Mouse (Mus musculus) kidney, adult 8-10 months (tissue): ENCODE measurements around the gene Cyp2c39.
"Not testable (repeated sequence)": the region's sequence is repeated elsewhere in the genome, so short reads cannot be mapped to it uniquely, and the experiment has no call there.

Experiments used
- DNase-seq, 2 experiments: peaks; one replicate each; pipeline ENCODE4 v3.0.0; 2022

Gene Cyp2c39

DNA sequence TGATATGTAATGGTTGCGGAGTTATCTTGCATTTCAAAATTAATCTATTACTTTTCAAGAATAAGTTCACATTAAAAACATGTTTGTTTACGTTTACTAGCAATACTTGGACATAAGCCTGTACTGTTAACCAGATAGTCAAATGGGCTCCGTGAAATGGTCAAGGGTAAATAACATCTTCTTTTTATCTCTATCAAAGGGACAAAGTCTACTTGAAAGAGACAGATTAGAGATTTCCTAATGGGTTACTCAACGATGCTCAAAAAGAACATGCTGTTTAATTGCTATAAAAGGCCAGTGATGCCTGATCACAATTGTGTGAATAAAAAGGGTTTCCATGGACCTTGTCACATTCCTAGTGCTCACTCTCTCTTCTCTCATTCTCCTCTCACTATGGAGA is at the start of gene Cyp2c39:
Cyp2c39 (plus strand) TSS at position 329 of the 400 bp plus-strand sequence.
- DNase-seq: no peak

DNA sequence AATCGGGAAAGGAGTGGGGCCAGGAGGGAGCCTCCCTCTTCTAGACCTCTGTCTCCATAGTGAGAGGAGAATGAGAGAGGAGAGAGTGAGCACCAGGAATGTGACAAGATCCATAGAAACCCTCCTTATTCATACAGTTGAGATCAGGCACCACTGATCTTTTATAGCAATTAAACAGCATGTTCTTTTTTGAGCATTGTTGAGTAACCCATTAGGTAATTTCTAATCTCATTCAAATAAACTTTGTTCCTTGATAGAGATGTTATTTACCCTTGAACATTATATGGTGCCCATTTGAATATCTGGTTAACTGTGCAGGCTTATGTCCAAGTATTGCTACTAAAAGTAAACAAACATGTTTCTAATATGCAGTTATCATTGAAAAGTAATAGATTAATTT is 47.7 kb upstream of the Cyp2c39 start, which contains the start of gene Cyp2c38:
Cyp2c38 (minus strand) TSS at position 135 of the 400 bp plus-strand sequence.
- no peak for DNase-seq

DNA sequence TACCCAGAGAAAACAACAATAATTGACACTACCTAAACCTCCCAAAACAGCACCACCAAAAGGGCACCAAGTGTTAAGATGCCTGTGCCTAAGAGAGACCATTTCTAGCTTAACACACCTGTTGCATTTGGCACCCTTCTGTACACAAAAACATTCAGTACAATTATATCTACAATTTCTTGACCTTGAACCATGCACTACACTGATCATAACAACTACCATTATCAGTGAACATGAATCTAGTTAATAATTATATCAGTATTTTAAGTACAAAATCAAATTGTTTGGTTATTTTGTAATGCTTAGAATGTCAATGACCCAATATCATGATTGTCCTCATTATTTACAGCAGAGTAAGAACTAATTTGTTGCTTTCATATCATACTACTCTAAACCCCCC is 46.7 kb upstream of the Cyp2c39 start:
- DNase-seq: no peak

DNA sequence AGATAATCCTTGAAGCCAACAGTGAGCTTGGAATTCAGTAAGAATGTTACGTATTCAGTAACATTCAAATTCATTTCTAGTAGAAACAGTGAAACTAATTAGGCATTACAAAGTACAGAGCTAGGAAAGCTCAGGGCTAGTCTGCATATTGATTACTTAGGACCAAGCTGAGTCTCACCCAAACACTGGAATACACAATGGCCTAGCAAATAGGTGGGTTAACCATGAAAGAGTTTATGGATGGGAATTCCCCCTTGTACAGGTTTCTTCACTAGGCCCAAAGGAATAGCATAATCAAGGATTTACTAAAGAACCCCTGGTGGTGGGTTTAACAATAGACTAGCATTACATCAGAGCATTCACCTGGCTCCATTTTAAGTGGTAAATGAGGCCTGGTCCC is 26.7 kb upstream of the Cyp2c39 start:
- not testable (repeated sequence) for DNase-seq

DNA sequence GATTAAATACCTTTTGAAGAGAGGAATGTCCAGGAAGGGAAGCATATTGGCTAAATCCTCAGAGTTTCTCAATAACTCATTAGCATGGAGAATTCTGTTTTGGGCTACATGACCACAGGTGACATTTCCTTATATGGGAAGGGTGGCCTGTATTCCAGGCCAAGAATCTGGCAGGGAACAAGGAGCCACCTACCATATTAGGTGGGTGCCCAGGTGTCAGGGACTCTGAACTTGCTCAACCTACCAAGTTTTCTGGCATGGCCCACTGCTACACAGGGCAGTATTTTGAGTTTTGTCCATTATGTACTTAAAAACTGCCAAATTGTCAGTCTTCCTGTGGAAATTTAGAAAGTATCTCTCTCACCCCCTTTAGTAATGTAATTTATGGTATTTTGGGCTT is 4.3 kb upstream of the Cyp2c39 start:
- DNase-seq: no peak

DNA sequence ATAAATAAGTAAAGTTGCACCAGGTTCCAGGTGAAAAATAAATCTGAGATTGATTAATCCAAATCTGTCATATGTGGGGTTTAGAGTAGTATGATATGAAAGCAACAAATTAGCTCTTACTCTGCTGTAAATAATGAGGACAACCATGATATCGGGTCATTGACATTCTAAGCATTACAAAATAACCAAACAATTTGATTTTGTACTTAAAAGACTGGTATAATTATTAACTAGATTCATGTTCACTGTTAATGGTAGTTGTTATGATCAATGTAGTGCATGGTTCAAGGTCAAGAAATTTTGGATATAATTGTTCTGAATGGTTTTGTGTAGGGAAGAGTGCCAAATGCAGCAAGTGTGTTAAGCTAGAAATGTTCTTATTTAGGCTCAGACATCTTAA is 1.1 kb upstream of the Cyp2c39 start:
- no peak for DNase-seq
